In genomic region chr12:8547357-8547756, GRCm38 (mm10) we compare ENCODE assay signal across 8 mouse cellular contexts. TPM values are rescaled to one million over a fixed set of nuclear protein-coding genes. Genes with fewer than 3 reads are reported as not detected.
DNase-seq lines count a peak whose midpoint lies in the region; ATAC-seq lines count a peak whose summit lies in the region.

No protein-coding gene starts in this region.

- no peak overlapping the region for H3K27ac ChIP-seq in hindbrain, embryonic 14.5 days

- DNase-seq in NIH3T3 (ENCODE audit: low read depth), result peak; percentile 95
- peak; percentile 55 for DNase-seq in cerebellum, adult 9-10 months
- DNase-seq in frontal cortex, postnatal 14 days (ENCODE audit: low spot score in 2 of 2), result peak; percentile 24 to 39
- DNase-seq in hindbrain, embryonic 14.5 days (ENCODE audit: low spot score), result peak; percentile 81
- DNase-seq in layer of hippocampus, postnatal 14 days (ENCODE audit: low spot score in 2 of 2), result peak; percentile 36 to 70
- DNase-seq in lung, postnatal 25 days (ENCODE audit: low spot score), result peak; percentile 80
- DNase-seq in ovary, postnatal 36 days (ENCODE audit: low spot score), result peak; percentile 39
- peak; percentile 67 for DNase-seq in thymus, postnatal 25 days

- H3K4me2 ChIP-seq in hindbrain, embryonic 14.5 days (replicated peaks), result no peak overlapping the region

- H3K4me3 ChIP-seq in hindbrain, embryonic 14.5 days (replicated peaks; ENCODE audit: low read length), result no peak overlapping the region

- WGBS in hindbrain, embryonic 14.5 days, result 24% methylated on average over 11 of the region's 11 CpGs

- no peaks in the 10 kb centered on the region for H3K4me1 ChIP-seq in hindbrain, embryonic 14.5 days (replicated peaks; ENCODE audit: control insufficient read depth, insufficient read depth, low read length)

- H3K27me3 ChIP-seq in hindbrain, embryonic 14.5 days (ENCODE audit: control insufficient read depth, insufficient read depth, low read length), result no peaks in the 10 kb centered on the region

- no peaks in the 10 kb centered on the region for H3K9me3 ChIP-seq in hindbrain, embryonic 14.5 days (ENCODE audit: control insufficient read depth, low read length)

- H3K36me3 ChIP-seq in hindbrain, embryonic 14.5 days (replicated peaks; ENCODE audit: control insufficient read depth, insufficient read depth), result no peaks in the 10 kb centered on the region

- ATAC-seq in hindbrain, embryonic 14.5 days (ENCODE audit: low FRiP score), result peak; percentile 66; the same call in 1 of the 2 replicates

- H3K9ac ChIP-seq in hindbrain, embryonic 14.5 days, result no peak overlapping the region

RNA-seq across cellular contexts. Expression of gene Rhob, which starts 47.5 kb away (rescaled TPM):
- 113 and 131 TPM in 2 replicates for polyA plus RNA-seq in hindbrain, embryonic 14.5 days (2014; fragmentation: Nextera tagmentation; extraction: Ambion mirVana)
- total RNA-seq in layer of hippocampus, postnatal 14 days (2021), result 100 to 1,000 TPM; 387 to 396 TPM

RNA-seq across cellular contexts. Expression of gene Slc7a15, which starts 51.5 kb away (rescaled TPM):
- polyA plus RNA-seq in hindbrain, embryonic 14.5 days (2014; fragmentation: Nextera tagmentation; extraction: Ambion mirVana), result not detected in 2 replicates
- not detected for total RNA-seq in layer of hippocampus, postnatal 14 days (2021)

Comparison
In these comparisons a context has a peak if more than half of its experiments do, and no peak if none do; other contexts are left out.
1. DNase-seq: peak in every context shown above with its lines; median percentile 95 in NIH3T3; 81 in hindbrain, embryonic 14.5 days; 80 in lung, postnatal 25 days; 67 in thymus, postnatal 25 days; 55 in cerebellum, adult 9-10 months; 53 in layer of hippocampus, postnatal 14 days; 39 in ovary, postnatal 36 days; 32 in frontal cortex, postnatal 14 days.